In genomic region chr14:18773724-18774123, GRCm38 (mm10) we compare ENCODE assay signal across 19 mouse cellular contexts.
A peak's percentile ranks its signal among the peaks of the same experiment; 100 is the strongest.
DNase-seq lines count a peak whose midpoint lies in the region; ATAC-seq and TF ChIP-seq lines count a peak whose summit lies in the region.
"Had no signal": no experiment of that assay in that cellular context is flagged by ENCODE, and none has a peak within 500 bp of the region (broad histone marks: within the 10 kb centered on the region; RNA-seq: fewer than 3 reads in every experiment).

No protein-coding gene starts in this region.

- H3K36me3 ChIP-seq in heart, postnatal 0 days (replicated peaks; ENCODE audit: control insufficient read depth, insufficient read depth, low read length): no peaks in the 10 kb centered on the region
- H3K36me3 ChIP-seq in C2C12 (ENCODE audit: control insufficient read depth, insufficient read depth): no peaks in the 10 kb centered on the region
- H3K36me3 ChIP-seq in hindbrain, embryonic 10.5 days: no peaks in the 10 kb centered on the region
- H3K36me3 ChIP-seq: embryonic facial prominence, embryonic 12.5 days; kidney, embryonic 15.5 days; limb, embryonic 13.5 days; midbrain, embryonic 15.5 days had no signal

- H3K4me1 ChIP-seq in heart, postnatal 0 days (ENCODE audit: control insufficient read depth, insufficient read depth): no peaks in the 10 kb centered on the region
- H3K4me1 ChIP-seq in hindbrain, embryonic 10.5 days (replicated peaks): no peaks in the 10 kb centered on the region
- H3K4me1 ChIP-seq: embryonic facial prominence, embryonic 12.5 days; kidney, embryonic 15.5 days; limb, embryonic 13.5 days; midbrain, embryonic 15.5 days had no signal

- H3K27me3 ChIP-seq in heart, postnatal 0 days (ENCODE audit: control insufficient read depth, insufficient read depth, low read length): no peaks in the 10 kb centered on the region
- no peaks in the 10 kb centered on the region for H3K27me3 ChIP-seq in C2C12 (ENCODE audit: control insufficient read depth, insufficient read depth, insufficient read length)
- H3K27me3 ChIP-seq in hindbrain, embryonic 10.5 days (ENCODE audit: insufficient read depth, poor library complexity, severe bottlenecking): no peaks in the 10 kb centered on the region
- H3K27me3 ChIP-seq: embryonic facial prominence, embryonic 12.5 days; kidney, embryonic 15.5 days; limb, embryonic 13.5 days; midbrain, embryonic 15.5 days had no signal

- no peak overlapping the region for H3K9ac ChIP-seq in heart, postnatal 0 days (replicated peaks; ENCODE audit: low read depth, low read length)
- H3K9ac ChIP-seq: embryonic facial prominence, embryonic 12.5 days; kidney, embryonic 15.5 days; limb, embryonic 13.5 days; liver, postnatal 0 days; midbrain, embryonic 15.5 days had no signal

- TF ChIP-seq EP300 in heart, postnatal 0 days (IDR thresholded peaks at IDR 0.05; ENCODE audit: low read depth): no peak

- H3K9me3 ChIP-seq in heart, postnatal 0 days (replicated peaks; ENCODE audit: control insufficient read depth, low read length): no peaks in the 10 kb centered on the region
- no peaks in the 10 kb centered on the region for H3K9me3 ChIP-seq in hindbrain, embryonic 10.5 days
- H3K9me3 ChIP-seq: embryonic facial prominence, embryonic 12.5 days; kidney, embryonic 15.5 days; limb, embryonic 13.5 days; midbrain, embryonic 15.5 days had no signal

- H3ac ChIP-seq in C2C12 (ENCODE audit: control insufficient read depth, insufficient read length, low read depth): no peak overlapping the region

- H3K79me3 ChIP-seq in C2C12 (ENCODE audit: low read depth): peaks cover 1% of the 10 kb centered on the region

- intact Hi-C loops in heart, postnatal 10 days (cut with DNase I): loop anchor here (10.0 kb wide), 1 partner anchor 61 kb away; no protein-coding TSS in a partner anchor

- DNase-seq in heart, postnatal 0 days (ENCODE audit: low spot score): no peak
- no peak for DNase-seq in heart, postnatal 10 days
- DNase-seq in NIH3T3 (ENCODE audit: low read depth): peak; percentile 70
- peak; percentile 51 for DNase-seq in fibroblast of lung, adult 2 months (ENCODE audit: low read depth)
- DNase-seq in hindbrain, embryonic 10.5 days (ENCODE audit: low spot score): no peak
- no peak for DNase-seq in testis, postnatal 10 days (ENCODE audit: low spot score)
- DNase-seq: cerebellum, adult 9-10 months; gastrocnemius, postnatal 10 days; heart, postnatal 4 days; layer of hippocampus, adult 9-11 months; liver, postnatal 0 days; thymus, adult 2 months had no signal

- peak; percentile 24; the same call in 1 of the 2 replicates for ATAC-seq in heart, postnatal 0 days (ENCODE audit: insufficient read depth, low read depth)
- ATAC-seq: inflammation-experienced regulatory T-cells, adult 6 months; liver, postnatal 0 days; midbrain, embryonic 15.5 days had no signal

- 33% methylated on average over 2 of the region's 2 CpGs for WGBS in heart, postnatal 0 days
- WGBS in hindbrain, embryonic 10.5 days: 68% methylated on average over 2 of the region's 2 CpGs

- H3K4me3 ChIP-seq in heart, postnatal 0 days (ENCODE audit: low read depth, low read length): no peak overlapping the region
- H3K4me3 ChIP-seq in C2C12 (ENCODE audit: insufficient read depth, poor library complexity, severe bottlenecking): no peak overlapping the region
- H3K4me3 ChIP-seq in hindbrain, embryonic 10.5 days: no peak overlapping the region
- H3K4me3 ChIP-seq: embryonic facial prominence, embryonic 12.5 days; kidney, embryonic 15.5 days; limb, embryonic 13.5 days; midbrain, embryonic 15.5 days had no signal

- H3K4me2 ChIP-seq in heart, postnatal 0 days (ENCODE audit: low read depth, low read length): no peak overlapping the region
- H3K4me2 ChIP-seq: embryonic facial prominence, embryonic 12.5 days; kidney, embryonic 15.5 days; limb, embryonic 13.5 days; midbrain, embryonic 15.5 days had no signal

- peaks cover 5% of the 10 kb centered on the region for H3K79me2 ChIP-seq in C2C12 (ENCODE audit: control insufficient read depth, insufficient read depth)

- no peak for TF ChIP-seq CTCF in heart, postnatal 0 days (IDR thresholded peaks at IDR 0.05; ENCODE audit: low read depth)
- no peak for TF ChIP-seq CTCF in C2C12 (IDR thresholded peaks at IDR 0.05; ENCODE audit: control insufficient read depth, insufficient read depth, insufficient read length)

- H3K27ac ChIP-seq in heart, postnatal 0 days (ENCODE audit: low read depth): no peak overlapping the region
- H3K27ac ChIP-seq in hindbrain, embryonic 10.5 days: no peak overlapping the region
- H3K27ac ChIP-seq: embryonic facial prominence, embryonic 12.5 days; kidney, embryonic 15.5 days; limb, embryonic 13.5 days; macrophage; midbrain, embryonic 15.5 days had no signal

TF ChIP-seq in C2C12, 6 proteins besides CTCF, POLR2A, EP300 and RAD21:
- TF ChIP-seq CEBPB (IDR thresholded peaks at IDR 0.05; ENCODE audit: low read depth) (peak; percentile 39), MAX (IDR thresholded peaks at IDR 0.05) (peak; percentile 27), MYOD1 (IDR thresholded peaks at IDR 0.05; ENCODE audit: control insufficient read depth, insufficient read length, low read depth) (peak; percentile 24), FOSL1 (IDR thresholded peaks at IDR 0.05; ENCODE audit: insufficient read depth, low read length, poor library complexity, severe bottlenecking) (peak; percentile 84), USF1 (IDR thresholded peaks at IDR 0.05; ENCODE audit: low read depth) (no peak), MYOG (IDR thresholded peaks at IDR 0.05; ENCODE audit: control insufficient read depth, extremely low read depth, insufficient read length) (no peak)

Comparison
In these comparisons a context has a peak if more than half of its experiments do, and no peak if none do; other contexts are left out.
1. DNase-seq: peak in NIH3T3 (single experiment) and fibroblast of lung, adult 2 months (single experiment); none in heart, postnatal 0 days (single experiment), heart, postnatal 10 days (0 of 2), hindbrain, embryonic 10.5 days (single experiment) and testis, postnatal 10 days (single experiment).